Mouse (Mus musculus) fibroblast of lung, adult 2 months (primary cell): ENCODE measurements around the gene Mapt.

Source experiments
- DNase-seq: peaks from one replicate; pipeline ENCODE4 v3.0.0-alpha.2; 2011; ENCODE audit warnings: low read depth

Mapt gene

DNA sequence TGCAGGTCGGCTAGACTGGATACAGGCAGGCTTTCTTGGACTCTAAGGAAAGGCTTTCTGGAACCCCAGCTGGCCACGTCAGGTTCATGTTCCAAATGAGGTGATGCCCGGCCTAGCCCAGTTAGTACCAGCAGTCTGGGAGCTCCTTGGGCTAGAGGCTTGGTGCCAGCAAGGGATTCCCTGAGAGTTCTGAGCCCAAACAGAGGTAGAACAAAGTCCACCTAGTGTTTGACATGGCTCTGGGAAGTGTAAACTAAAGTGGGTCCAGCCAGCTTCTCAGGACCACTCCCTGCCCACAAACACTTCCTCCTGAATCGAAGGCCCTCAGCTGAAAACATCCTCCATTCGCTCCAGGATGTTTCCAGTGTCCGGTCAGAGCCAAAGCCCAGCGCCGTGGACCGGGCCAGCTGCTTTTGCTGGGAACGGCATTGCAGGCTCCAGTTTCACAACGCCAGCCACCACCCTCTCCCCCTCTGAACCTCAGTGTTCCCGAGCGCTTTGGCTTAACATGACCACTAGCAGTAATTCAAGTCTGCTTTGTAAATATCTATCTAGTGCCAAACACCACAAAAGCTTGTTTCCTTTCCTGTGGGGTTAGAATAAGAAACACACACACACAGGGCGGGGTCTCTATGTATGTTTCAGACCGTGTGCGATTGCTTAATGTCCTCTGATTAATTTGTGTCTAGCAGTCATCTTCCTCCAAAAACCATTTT lies 85.7 kb downstream of the Mapt start:
- DNase-seq, result peak; percentile 90

- no peak for DNase-seq
These were observed 86.4 kb downstream of the Mapt start for GRCm38 (mm10) chr11:104317631-104318030.

DNA sequence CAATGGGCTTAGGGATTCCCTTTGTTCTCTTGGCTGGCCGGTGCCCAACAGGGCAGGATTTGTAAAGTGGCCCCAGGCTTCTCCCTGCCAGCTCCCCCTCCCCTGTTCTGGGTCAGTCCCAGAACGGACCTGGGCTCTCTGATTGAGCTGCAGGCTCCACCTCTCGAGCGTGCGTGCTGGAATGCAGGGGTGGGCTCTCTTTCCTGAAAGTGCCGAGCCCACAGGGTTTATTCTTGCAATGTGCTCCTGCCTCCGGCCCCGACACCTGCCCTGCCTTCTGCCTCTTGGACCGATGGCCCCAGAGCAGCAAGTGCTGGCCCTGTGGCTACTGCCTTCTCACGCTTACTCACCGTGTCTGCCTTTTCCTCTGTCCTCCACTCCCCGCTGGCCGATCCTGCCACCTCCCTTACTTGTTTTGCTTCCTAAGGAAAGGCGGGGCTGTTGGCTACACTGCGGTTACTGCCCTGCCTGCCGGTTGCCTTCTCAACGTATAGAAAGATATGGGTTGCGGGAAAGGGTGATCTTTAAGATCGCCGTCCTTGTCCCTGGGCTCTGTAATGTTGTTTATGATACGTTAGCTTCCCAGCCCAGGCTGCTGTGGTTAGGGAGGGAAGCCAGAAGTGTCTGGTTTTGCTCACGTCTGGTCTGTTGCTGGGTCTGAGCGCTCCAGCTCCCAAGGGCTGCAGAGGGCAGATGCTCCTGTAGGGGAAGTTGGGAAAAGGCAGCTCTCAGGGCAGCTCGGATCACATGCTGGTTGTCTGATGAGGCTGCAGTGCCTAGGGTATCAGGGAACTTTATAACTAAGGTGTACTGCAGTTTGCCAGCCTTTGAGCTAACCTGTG lies 88.0 kb downstream of the Mapt start:
- DNase-seq, result peak; percentile 86

DNA sequence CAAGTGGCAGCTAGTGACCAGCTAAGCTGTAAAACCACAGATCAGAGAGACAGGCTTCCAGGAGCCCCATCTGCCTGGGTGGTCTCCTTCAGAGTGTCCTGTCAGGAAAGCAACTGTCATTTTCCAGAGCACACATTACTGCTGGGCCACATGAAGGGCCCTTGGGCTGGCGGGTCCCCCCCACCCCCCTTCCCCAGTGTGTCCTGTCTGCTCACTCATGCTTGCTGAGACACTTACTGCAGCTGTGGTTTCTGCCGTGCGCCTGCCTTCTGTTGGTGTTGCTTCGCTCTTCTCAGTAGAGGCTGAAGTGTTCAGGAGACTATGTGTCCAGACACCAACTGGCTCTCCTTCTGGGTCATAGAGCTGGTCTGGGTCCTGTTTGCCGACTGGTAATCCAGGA lies 89.3 kb downstream of the Mapt start:
- DNase-seq, result no peak

GRCm38 (mm10) chr11:104322142-104322541 lies 91.0 kb downstream of the Mapt start:
- no peak for DNase-seq

GRCm38 (mm10) chr11:104327462-104327861 lies 96.3 kb downstream of the Mapt start:
- no peak for DNase-seq

DNA sequence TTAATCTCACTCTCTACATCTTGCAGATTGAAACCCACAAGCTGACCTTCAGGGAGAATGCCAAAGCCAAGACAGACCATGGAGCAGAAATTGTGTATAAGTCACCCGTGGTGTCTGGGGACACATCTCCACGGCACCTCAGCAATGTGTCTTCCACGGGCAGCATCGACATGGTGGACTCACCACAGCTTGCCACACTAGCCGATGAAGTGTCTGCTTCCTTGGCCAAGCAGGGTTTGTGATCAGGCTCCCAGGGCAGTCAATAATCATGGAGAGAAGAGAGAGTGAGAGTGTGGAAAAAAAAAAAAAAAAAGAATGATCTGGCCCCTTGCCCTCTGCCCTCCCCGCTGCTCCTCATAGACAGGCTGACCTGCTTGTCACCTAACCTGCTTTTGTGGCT lies 96.8 kb downstream of the Mapt start:
- DNase-seq, result no peak

DNA sequence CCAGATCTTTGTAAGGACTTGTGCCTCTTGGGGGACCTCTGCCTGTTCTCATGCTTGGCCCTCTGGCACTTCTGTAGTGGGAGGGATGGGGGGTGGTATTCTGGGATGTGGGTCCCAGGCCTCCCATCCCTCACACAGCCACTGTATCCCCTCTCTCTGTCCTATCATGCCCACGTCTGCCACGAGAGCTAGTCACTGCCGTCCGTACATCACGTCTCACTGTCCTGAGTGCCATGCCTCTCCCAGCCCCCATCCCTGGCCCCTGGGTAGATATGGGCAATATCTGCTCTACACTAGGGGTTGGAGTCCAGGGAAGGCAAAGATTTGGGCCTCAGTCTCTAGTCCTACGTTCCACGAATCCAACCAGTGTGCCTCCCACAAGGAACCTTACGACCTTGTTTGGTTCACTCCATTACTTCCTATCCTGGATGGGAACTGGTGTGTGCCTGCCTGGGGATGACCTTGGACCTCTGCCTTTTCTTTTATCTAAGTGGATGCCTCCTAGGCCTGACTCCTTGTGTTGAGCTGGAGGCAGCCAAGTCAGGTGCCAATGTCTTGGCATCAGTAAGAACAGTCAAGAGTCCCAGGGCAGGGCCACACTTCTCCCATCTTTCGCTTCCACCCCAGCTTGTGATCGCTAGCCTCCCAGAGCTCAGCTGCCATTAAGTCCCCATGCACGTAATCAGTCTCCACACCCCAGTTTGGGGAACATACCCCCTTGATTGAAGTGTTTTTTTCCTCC lies 98.2 kb downstream of the Mapt start:
- DNase-seq, result no peak

DNA sequence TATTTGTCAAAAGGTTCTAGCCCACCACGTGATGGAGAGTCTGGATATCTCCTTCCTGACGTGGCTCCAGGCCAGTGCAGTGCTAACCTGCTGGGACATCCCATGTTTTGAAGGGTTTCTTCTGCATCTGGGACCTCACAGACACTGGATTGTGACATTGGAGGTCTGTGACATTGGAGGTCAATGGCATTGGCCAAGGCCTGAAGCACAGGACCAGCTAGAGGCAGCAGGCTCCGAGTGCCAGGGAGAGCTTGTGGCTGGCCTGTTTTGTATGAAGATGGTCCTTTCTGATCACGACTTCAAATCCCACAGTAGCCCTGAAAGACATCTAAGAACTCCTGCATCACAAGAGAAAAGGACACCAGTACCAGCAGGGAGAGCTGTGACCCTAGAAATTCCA lies 99.0 kb downstream of the Mapt start:
- DNase-seq, result no peak

- no peak for DNase-seq
These were observed 100.0 kb downstream of the Mapt start for GRCm38 (mm10) chr11:104331208-104331607.

DNA sequence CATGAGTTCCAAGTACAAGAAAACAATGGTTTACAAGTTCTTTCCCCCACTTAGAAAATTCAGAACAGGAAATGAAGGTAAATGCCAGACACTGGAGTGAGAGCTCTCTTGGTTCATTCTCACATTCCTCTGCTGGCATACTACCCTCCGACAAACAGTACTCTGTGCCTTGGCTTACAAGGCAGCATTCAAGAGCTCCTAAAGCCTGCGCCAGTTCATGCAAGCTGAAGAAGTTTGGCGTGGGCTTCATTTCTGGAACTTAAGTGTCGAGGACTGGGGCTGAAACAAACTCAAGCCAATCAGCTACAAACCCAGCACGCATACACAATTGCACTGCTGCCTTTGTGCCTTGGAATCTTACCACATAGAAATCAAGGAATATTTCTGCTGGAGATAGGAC lies 100.9 kb downstream of the Mapt start:
- peak; percentile 34 for DNase-seq

DNA sequence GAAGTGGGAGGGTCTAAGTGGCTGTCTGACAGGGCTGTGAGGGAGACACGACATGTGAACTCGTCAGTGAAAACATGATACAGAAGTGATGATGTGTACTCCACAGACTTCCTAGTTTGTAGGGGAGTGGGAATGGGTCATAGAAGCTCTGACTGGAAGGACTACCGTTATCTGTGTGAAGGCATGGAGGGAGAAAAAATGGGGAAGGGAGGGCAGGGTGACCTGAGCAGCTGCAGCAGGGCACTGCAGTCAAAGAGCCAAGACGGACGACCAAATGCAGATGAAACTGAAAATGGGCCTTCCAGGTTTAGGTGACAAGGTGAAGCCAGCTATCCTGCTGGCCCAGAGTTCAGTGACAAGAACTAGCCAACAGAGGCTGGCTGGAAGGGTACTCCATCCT lies 102.9 kb downstream of the Mapt start:
- no peak for DNase-seq

DNA sequence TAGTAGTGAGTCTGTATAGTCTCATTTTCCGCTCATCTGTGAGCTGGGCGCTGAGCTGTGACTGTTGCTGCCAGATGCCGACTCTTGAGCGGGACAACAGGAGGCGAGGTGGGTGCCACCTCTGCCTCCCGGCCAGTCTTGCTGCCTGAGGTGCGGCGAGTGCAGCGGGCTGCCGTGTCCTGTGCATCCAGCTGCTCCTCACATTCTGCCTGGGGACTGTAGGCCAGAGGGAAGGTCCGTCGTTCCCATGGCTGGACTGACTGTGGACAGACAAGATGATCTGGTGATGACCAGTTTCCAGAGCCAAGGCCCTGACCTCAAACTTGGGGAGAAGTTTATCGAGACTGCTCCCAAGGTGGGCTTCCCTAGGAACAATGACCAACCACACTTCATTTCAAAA lies 103.8 kb downstream of the Mapt start:
- DNase-seq, result no peak

- DNase-seq, result no peak
These were observed 115.7 kb downstream of the Mapt start for GRCm38 (mm10) chr11:104346931-104347330.

DNA sequence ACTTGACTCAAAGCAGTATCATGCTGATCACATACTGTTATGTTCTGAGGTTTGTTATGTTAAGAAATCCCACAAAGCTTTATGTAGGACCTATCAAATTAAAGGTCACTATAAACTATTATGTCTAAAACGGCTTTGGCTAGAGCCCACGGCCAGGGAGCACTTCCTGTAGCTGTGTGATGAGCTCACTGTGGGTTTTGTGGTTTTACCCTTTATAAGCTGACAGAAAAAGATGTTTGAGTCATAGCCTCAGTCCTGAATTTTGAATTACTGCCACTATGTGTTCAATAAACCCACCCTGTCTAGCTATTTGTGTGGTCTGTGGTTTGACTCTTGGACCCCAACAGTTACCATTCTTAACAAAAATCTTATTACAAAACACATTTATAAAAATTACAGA lies 130.6 kb downstream of the Mapt start:
- DNase-seq, result peak; percentile 75

GRCm38 (mm10) chr11:104362704-104363103 lies 131.5 kb downstream of the Mapt start:
- no peak for DNase-seq

- DNase-seq, result no peak
These were observed 132.8 kb downstream of the Mapt start for GRCm38 (mm10) chr11:104363823-104364600.

GRCm38 (mm10) chr11:104367486-104368190 lies 136.4 kb downstream of the Mapt start:
- no peak for DNase-seq

DNA sequence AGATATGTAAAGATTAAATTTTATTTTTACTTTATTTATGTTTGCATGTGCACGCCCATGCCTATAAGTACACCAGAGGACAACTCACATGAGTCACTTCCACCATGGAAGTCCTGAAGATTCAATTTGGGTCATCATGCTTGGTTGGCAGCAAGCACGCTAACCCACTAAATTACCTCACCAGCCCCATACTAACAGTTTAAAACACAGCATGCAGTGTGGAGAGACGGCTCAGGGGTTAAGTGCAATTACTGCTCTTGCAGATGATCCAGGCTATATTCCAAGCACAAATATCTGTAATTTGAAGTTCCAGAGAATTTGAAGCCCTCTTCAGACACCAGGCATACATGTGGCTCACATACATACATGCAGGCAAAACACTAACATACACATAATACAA lies 145.1 kb downstream of the Mapt start:
- DNase-seq, result no peak

- DNase-seq, result no peak
These were observed 148.4 kb downstream of the Mapt start for GRCm38 (mm10) chr11:104379635-104380034.
